Mouse (Mus musculus) liver, postnatal 0 days (tissue): ENCODE measurements around the gene Rad51b.

ENCODE experiments used
- CTCF ChIP-seq: sonication (generic); IDR thresholded peaks from 2 replicates; pipeline ENCODE4 v1.5.1; 2016; ENCODE audit warnings: antibody characterized with exemption, low read depth
- EP300 ChIP-seq: IDR thresholded peaks from 2 replicates; pipeline ENCODE4 v1.6.1; 2016; ENCODE audit warnings: antibody characterized with exemption, low read depth, mild to moderate bottlenecking

GRCm38 (mm10) chr12:79812422-79812821 lies 515.3 kb downstream of the Rad51b start:
- TF ChIP-seq CTCF (no peak), EP300 (no peak)
